Mouse (Mus musculus): Measurements from ENCODE around the gene Rnf157. TPM values are rescaled to one million over a fixed set of nuclear protein-coding genes. Genes with fewer than 3 reads are reported as not detected.

Rnf157 gene
- polyA plus RNA-seq, 1 experiment from 2014 or later, result 4.9 TPM

GRCm38 (mm10) chr11:116336393-116336792 lies 76.4 kb downstream of the Rnf157 start:
- H3K4me2 ChIP-seq (replicated peaks; ENCODE audit: low read depth), result no peak overlapping the region; the same call in 1 of the 2 replicates
- no peak for TF ChIP-seq CTCF (IDR thresholded peaks at IDR 0.05; ENCODE audit: low read depth)
- H3K27ac ChIP-seq (ENCODE audit: low read depth, low read length), result no peak overlapping the region
- WGBS, result 91% methylated on average over 4 of the region's 4 CpGs
- no peak overlapping the region for H3K9ac ChIP-seq (ENCODE audit: low read depth, low read length)
- peaks cover 10% of the 10 kb centered on the region; the same call in 1 of the 2 replicates for H3K36me3 ChIP-seq (ENCODE audit: control insufficient read depth, insufficient read depth)
- peaks cover 16% of the 10 kb centered on the region for H3K27me3 ChIP-seq (replicated peaks; ENCODE audit: control insufficient read depth, insufficient read depth, low read length)
- ATAC-seq, result no peak
- H3K4me3 ChIP-seq (ENCODE audit: low read depth, low read length), result no peak overlapping the region
- H3K9me3 ChIP-seq (ENCODE audit: control insufficient read depth), result no peaks in the 10 kb centered on the region
- H3K4me1 ChIP-seq (replicated peaks; ENCODE audit: control insufficient read depth, insufficient read depth, low read length), result peaks cover 8% of the 10 kb centered on the region; the same call in 1 of the 2 replicates

GRCm38 (mm10) chr11:116335244-116336036 lies 77.4 kb downstream of the Rnf157 start, which contains the start of gene Foxj1:
Gene Foxj1, minus strand, starts transcription at chr11:116335399.
- Histone ChIP-seq H3K4me2 (replicated peaks; ENCODE audit: low read depth) (peak within 1 kb of the TSS; percentile 100), H3K27me3 (replicated peaks; ENCODE audit: control insufficient read depth, insufficient read depth, low read length) (peaks cover 16% of the 10 kb centered on the region), H3K27ac (ENCODE audit: low read depth, low read length) (no peak within 1 kb of the TSS), H3K4me1 (replicated peaks; ENCODE audit: control insufficient read depth, insufficient read depth, low read length) (peaks cover 8% of the 10 kb centered on the region; the same call in 1 of the 2 replicates), H3K9me3 (ENCODE audit: control insufficient read depth) (no peaks in the 10 kb centered on the region), H3K36me3 (ENCODE audit: control insufficient read depth, insufficient read depth) (peaks cover 10% of the 10 kb centered on the region; the same call in 1 of the 2 replicates), H3K4me3 (ENCODE audit: low read depth, low read length) (peak within 1 kb of the TSS; percentile 73), H3K9ac (ENCODE audit: low read depth, low read length) (peak within 1 kb of the TSS; percentile 58)
- WGBS, result under 1% methylated on average over 51 of the region's 61 CpGs
- peak; percentile 86 for ATAC-seq
- peak; percentile 72 for TF ChIP-seq CTCF (IDR thresholded peaks at IDR 0.05; ENCODE audit: low read depth)

- ATAC-seq, result no peak
These were observed 78.4 kb downstream of the Rnf157 start for GRCm38 (mm10) chr11:116334417-116334782.

GRCm38 (mm10) chr11:116333526-116334416 lies 79.1 kb downstream of the Rnf157 start:
- H3K9me3 ChIP-seq (ENCODE audit: control insufficient read depth), result no peaks in the 10 kb centered on the region
- H3K4me1 ChIP-seq (replicated peaks; ENCODE audit: control insufficient read depth, insufficient read depth, low read length), result peaks cover 8% of the 10 kb centered on the region; the same call in 1 of the 2 replicates
- TF ChIP-seq CTCF (IDR thresholded peaks at IDR 0.05; ENCODE audit: low read depth), result no peak
- no peak overlapping the region for H3K27ac ChIP-seq (ENCODE audit: low read depth, low read length)
- peaks cover 16% of the 10 kb centered on the region for H3K27me3 ChIP-seq (replicated peaks; ENCODE audit: control insufficient read depth, insufficient read depth, low read length)
- peaks cover 5% of the 10 kb centered on the region; the same call in 1 of the 2 replicates for H3K36me3 ChIP-seq (ENCODE audit: control insufficient read depth, insufficient read depth)
- WGBS, result 24% methylated on average over 31 of the region's 31 CpGs
- no peak overlapping the region for H3K9ac ChIP-seq (ENCODE audit: low read depth, low read length)
- no peak for ATAC-seq
- peak overlapping the region; percentile 100 for H3K4me2 ChIP-seq (replicated peaks; ENCODE audit: low read depth)
- peak overlapping the region; percentile 73 for H3K4me3 ChIP-seq (ENCODE audit: low read depth, low read length)

More at GRCm38 (mm10) chr11:116334417-116334782, 78.4 kb downstream of the Rnf157 start:
- H3K9ac ChIP-seq (ENCODE audit: low read depth, low read length), result no peak overlapping the region
- peaks cover 16% of the 10 kb centered on the region for H3K27me3 ChIP-seq (replicated peaks; ENCODE audit: control insufficient read depth, insufficient read depth, low read length)
- no peak for TF ChIP-seq CTCF (IDR thresholded peaks at IDR 0.05; ENCODE audit: low read depth)
- peak overlapping the region; percentile 100 for H3K4me2 ChIP-seq (replicated peaks; ENCODE audit: low read depth)
- H3K4me3 ChIP-seq (ENCODE audit: low read depth, low read length), result peak overlapping the region; percentile 73
- H3K27ac ChIP-seq (ENCODE audit: low read depth, low read length), result no peak overlapping the region
- H3K4me1 ChIP-seq (replicated peaks; ENCODE audit: control insufficient read depth, insufficient read depth, low read length), result peaks cover 8% of the 10 kb centered on the region; the same call in 1 of the 2 replicates
- H3K9me3 ChIP-seq (ENCODE audit: control insufficient read depth), result no peaks in the 10 kb centered on the region
- 11% methylated on average over 26 of the region's 26 CpGs for WGBS
- peaks cover 5% of the 10 kb centered on the region; the same call in 1 of the 2 replicates for H3K36me3 ChIP-seq (ENCODE audit: control insufficient read depth, insufficient read depth)

DNA sequence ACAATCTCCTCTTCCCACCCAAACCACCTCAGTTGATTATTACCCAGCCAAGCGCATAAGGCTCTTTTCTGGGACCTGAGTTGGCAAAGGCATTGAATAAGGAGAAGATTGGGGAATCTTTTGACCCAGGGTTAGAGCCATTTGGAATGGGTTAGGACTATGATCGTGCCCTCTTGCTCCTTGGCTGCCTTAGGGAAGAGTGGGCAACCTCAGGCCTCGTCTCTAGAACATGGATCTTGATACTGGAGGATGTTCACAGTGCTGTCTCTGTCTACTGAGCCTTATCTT lies 79.9 kb downstream of the Rnf157 start:
- Histone ChIP-seq H3K27me3 (replicated peaks; ENCODE audit: control insufficient read depth, insufficient read depth, low read length) (peaks cover 16% of the 10 kb centered on the region), H3K4me3 (ENCODE audit: low read depth, low read length) (no peak overlapping the region), H3K36me3 (ENCODE audit: control insufficient read depth, insufficient read depth) (no peaks in the 10 kb centered on the region), H3K9me3 (ENCODE audit: control insufficient read depth) (no peaks in the 10 kb centered on the region), H3K4me1 (replicated peaks; ENCODE audit: control insufficient read depth, insufficient read depth, low read length) (peaks cover 8% of the 10 kb centered on the region; the same call in 1 of the 2 replicates), H3K9ac (ENCODE audit: low read depth, low read length) (no peak overlapping the region), H3K4me2 (replicated peaks; ENCODE audit: low read depth) (no peak overlapping the region), H3K27ac (ENCODE audit: low read depth, low read length) (no peak overlapping the region)
- ATAC-seq, result no peak
- WGBS, result 54% methylated on average over 3 of the region's 3 CpGs
- no peak for TF ChIP-seq CTCF (IDR thresholded peaks at IDR 0.05; ENCODE audit: low read depth)
